Mouse (Mus musculus) testis, adult 2 months (tissue): ENCODE data around the gene Eif4a3. TPM values are rescaled to one million over a fixed set of nuclear protein-coding genes. Genes with fewer than 3 reads are reported as not detected.
A peak's percentile ranks its signal among the peaks of the same experiment; 100 is the strongest.
"Not testable (repeated sequence)": the region's sequence is repeated elsewhere in the genome, so short reads cannot be mapped to it uniquely, and the experiment has no call there.

Source experiments
- H3K27ac ChIP-seq: fragments of 200-500 bp; 2 replicates; pipeline ENCODE4 v1.5.1; 2012; ENCODE audit warnings: low read depth, low read length; ENCODE audit not compliant: control insufficient read depth, insufficient read depth
- H3K27me3 ChIP-seq: fragments of 200-500 bp; 2 replicates; pipeline ENCODE4 v1.6.1; 2012; ENCODE audit warnings: mild to moderate bottlenecking, low read length, moderate library complexity; ENCODE audit not compliant: control insufficient read depth, insufficient read depth
- H3K36me3 ChIP-seq: fragments of 200-500 bp; 2 replicates; pipeline ENCODE4 v1.6.1; 2012; ENCODE audit warnings: mild to moderate bottlenecking, low read length; ENCODE audit not compliant: control insufficient read depth, insufficient read depth
- H3K4me1 ChIP-seq: fragments of 200-500 bp; 2 replicates; pipeline ENCODE4 v1.6.1; 2012; ENCODE audit warnings: low read length; ENCODE audit not compliant: control insufficient read depth, insufficient read depth
- H3K4me3 ChIP-seq: fragments of 200-500 bp; 2 replicates; pipeline ENCODE4 v1.5.1; 2012; ENCODE audit warnings: low read depth, mild to moderate bottlenecking, low read length, moderate library complexity, mixed read lengths; ENCODE audit not compliant: control insufficient read depth
- CTCF ChIP-seq: fragments of 200-500 bp; IDR thresholded peaks from 2 replicates; pipeline ENCODE4 v1.5.1; 2012; ENCODE audit warnings: low read depth, mild to moderate bottlenecking, inconsistent platforms, low read length, moderate library complexity; ENCODE audit not compliant: control insufficient read depth, insufficient read depth, insufficient replicate concordance
- POLR2A ChIP-seq: fragments of 200-500 bp; IDR thresholded peaks from 2 replicates; pipeline ENCODE4 v1.6.1; 2012; ENCODE audit warnings: low read depth, mild to moderate bottlenecking, inconsistent platforms, low read length, moderate library complexity; ENCODE audit not compliant: control insufficient read depth
- polyA plus RNA-seq: library from polyadenylated mRNA; depleted of rRNA; stranded (reverse); fragments of >200 nt; gene quantifications from 2 replicates; pipeline ENCODE4 v1.2.3, GENCODE M21; 2012; rRNA removed

Eif4a3 gene
- polyA plus RNA-seq, 1 experiment, result 73.6 TPM

DNA sequence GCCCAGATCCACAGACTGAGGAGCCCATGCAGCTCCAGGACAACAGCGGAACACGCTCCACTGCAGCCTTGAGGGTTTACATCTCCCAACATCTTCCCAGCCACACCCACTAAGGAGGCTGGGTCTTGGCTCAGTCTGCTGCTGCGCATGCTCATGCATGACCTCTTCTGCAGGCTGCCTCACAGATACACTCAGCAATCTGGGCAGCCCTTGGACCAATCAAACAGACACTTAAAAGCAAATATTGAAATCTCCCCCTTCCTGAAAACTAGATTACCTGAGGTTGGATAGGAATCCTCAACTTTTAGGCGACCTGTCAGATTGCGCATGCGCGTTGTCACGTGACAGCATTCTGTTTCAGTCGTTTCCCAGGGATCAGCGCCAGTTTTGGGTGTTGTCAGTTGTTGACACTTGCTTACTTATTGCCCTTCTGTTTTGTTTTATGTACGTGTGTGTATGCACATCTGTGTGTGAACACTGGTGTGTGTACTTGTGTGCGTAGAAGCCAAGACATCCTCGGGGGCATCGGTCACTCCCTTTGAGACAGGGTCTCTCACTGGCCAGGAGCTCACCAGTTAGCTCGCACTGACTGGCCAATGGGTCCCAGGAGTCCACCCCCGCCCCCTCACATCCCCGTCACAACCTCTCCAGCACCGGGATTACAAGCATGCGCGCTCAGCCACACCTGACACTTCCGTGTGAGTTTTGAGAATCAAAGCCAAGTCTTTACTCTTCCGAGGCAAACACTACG, 41.1 kb downstream of the Eif4a3 start:
- Histone ChIP-seq H3K27ac (peak overlapping the region; percentile 88), H3K27me3 (no peaks in the 10 kb centered on the region), H3K36me3 (peaks cover 1% of the 10 kb centered on the region; the same call in 1 of the 2 replicates), H3K4me1 (peaks cover 16% of the 10 kb centered on the region), H3K4me3 (peak overlapping the region; percentile 92)
- TF ChIP-seq POLR2A (peak; percentile 61; the same call in 1 of the 2 replicates), CTCF (no peak)

DNA sequence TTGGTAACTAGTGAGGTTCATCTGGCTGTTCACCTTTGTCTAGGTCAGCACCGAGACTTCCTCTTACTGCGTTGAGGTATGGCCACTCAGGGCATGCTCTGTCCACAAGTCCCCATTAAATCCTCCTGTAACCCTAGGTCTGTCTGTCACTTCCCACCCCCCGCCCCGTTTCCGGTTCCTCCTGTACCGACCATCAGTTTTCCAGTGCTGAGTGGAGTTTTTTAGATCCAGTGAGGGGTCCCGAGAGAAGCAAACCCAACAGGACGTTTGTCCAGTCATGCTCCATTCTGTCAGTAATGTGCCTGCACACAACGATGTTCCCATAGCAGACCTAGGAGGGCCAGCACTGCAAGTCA, 41.7 kb downstream of the Eif4a3 start:
- Histone ChIP-seq H3K27me3 (no peaks in the 10 kb centered on the region), H3K4me3 (peak overlapping the region; percentile 92), H3K4me1 (peaks cover 18% of the 10 kb centered on the region), H3K27ac (peak overlapping the region; percentile 88), H3K36me3 (peaks cover 1% of the 10 kb centered on the region; the same call in 1 of the 2 replicates)
- TF ChIP-seq POLR2A (no peak), CTCF (no peak)

DNA sequence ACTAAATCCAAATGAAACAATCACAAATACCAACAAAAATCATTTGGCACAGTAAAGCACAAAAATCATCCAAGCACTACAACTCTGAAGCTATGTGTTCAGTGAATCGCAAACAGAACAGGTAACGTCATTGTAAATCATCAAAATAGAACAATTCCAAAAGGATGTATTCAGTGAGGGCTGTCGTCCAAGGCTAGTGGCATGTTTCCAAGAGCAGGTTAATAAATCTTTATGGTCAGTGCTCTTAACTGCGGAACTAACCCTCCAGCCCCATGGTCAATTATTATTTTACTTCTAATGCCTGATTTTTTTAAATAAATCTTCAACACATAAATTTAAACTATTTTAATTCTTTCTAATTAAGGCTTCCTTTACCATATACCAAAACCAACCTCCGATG, 43.3 kb downstream of the Eif4a3 start:
- not testable (repeated sequence) for H3K27ac ChIP-seq, H3K4me3 ChIP-seq, H3K27me3 ChIP-seq, H3K36me3 ChIP-seq
- peaks cover 28% of the 10 kb centered on the region for H3K4me1 ChIP-seq

DNA sequence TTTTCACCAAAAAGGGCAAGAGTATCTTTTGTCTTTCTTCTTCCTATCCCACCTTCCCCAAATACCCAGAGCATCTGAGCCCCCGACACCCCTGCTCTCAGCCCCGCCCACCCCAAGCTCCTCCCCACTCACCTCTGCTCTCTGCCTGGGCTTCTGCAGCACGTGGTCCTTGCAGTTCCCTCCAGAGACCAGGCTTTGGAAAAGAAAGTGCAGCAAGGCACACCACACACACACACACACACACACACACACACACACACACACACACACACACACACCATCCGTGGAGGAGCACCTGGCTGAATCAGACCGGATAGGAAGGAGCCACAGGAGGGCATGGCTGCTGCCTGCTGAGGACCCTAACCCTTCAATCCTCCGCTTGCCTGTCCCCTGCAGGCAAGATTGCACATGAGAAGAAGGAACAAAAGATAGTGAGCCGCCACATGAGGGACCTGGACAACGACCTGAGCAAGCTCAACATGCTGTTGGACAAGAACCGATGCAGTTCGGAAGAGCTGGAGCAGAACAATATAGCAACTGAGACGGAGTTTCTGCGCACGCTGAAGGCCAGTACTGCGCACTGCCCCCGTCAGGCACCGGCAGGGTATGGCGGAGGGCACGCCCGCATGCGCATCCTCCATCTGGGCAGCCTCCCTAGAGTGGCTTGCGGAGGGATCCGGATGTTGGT, 46.9 kb downstream of the Eif4a3 start:
- peak overlapping the region; percentile 47 for H3K4me3 ChIP-seq
- no peaks in the 10 kb centered on the region for H3K27me3 ChIP-seq
- TF ChIP-seq POLR2A (no peak), CTCF (peak; percentile 30; the same call in 1 of the 2 replicates)
- peaks cover 13% of the 10 kb centered on the region for H3K4me1 ChIP-seq
- H3K36me3 ChIP-seq, result peaks cover 1% of the 10 kb centered on the region; the same call in 1 of the 2 replicates
- H3K27ac ChIP-seq, result no peak overlapping the region

DNA sequence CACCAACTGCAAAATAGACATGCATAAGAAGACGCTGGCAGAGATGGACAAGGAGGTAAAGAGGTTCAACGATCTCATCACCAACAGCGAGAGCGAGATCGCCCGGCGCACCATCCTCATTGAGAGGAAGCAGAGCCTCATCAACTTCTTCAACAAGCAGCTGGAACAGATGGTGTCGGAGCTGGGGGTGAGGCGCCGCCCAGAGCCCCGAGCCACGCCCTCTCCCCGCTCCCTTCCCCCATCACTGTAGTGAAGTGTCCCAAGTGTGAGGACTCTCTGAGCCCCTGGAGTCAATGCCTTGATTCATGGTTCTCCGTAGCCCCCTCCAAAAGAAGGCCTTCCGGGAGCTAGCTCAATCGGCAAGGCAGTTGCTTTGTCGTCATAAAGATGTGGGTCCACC, 48.9 kb downstream of the Eif4a3 start:
- no peaks in the 10 kb centered on the region for H3K27me3 ChIP-seq
- TF ChIP-seq POLR2A (no peak), CTCF (no peak)
- H3K4me1 ChIP-seq, result peaks cover 12% of the 10 kb centered on the region
- H3K27ac ChIP-seq, result no peak overlapping the region
- no peak overlapping the region for H3K4me3 ChIP-seq
- H3K36me3 ChIP-seq, result peaks cover 1% of the 10 kb centered on the region; the same call in 1 of the 2 replicates

DNA sequence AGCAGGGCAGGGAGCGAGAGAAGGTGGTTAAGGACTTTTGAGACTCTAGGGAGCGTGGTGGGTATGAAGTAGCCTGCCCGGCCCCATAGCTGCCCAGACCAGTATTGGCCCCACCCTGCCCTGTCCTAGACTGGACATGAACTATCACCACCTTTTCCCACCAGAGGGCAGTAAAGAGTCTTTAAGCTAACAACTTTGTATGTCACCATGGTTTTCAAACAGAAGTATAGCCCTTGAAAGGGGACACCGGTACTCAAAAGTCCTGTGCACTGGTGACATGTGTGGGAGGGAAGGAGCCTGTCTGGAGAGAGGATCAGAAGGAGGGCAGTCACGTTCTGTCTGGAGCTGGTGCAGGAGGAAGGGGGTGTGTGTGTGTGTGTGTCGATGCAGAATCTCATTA, 50.9 kb downstream of the Eif4a3 start:
- Histone ChIP-seq H3K36me3 (no peaks in the 10 kb centered on the region; the same call in 1 of the 2 replicates), H3K4me1 (peaks cover 12% of the 10 kb centered on the region), H3K27me3 (no peaks in the 10 kb centered on the region), H3K27ac (no peak overlapping the region), H3K4me3 (no peak overlapping the region)
- TF ChIP-seq CTCF (0 out of 2 replicates have a peak, but pooled peaks have one; percentile 6), POLR2A (no peak)

DNA sequence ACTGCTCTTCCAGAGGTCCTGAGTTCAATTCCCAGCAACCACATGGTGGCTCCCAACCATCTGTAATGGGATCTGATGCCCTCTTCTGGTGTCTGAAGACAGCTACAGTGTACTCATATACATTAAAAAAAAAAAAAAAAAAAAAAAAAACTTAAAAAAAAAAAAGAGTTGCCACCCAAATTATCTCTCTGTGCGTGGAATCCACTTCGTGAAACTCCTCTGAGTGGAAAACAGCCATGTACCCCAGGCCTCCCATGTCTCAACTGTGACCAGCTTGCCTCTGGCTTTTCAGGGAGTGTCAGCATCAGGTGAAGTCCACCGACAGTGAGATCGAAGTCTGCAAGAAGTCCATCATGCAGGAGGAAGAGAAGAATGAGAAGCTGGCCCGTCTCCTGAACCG, 54.3 kb downstream of the Eif4a3 start:
- not testable (repeated sequence) for H3K36me3 ChIP-seq, H3K4me1 ChIP-seq, H3K4me3 ChIP-seq, H3K27me3 ChIP-seq, H3K27ac ChIP-seq

DNA sequence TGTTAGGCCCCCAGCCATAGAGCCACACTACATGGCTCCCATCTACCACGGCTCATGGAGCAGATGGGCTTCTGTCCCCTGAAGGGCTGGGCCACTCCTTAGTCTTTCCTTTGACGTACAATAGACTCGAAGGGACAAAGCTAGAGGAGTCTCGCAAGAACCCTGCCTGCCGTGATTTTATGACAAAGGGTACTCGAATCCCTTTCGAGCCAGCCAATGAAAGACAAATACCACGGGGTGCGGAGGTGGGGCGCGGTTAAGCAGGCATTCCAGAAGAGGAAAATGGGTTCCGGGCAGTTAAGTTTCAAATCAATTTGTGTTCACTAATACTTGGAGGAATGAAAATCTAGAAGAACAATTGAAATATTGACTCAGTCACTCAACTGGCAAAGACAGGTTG, 60.4 kb downstream of the Eif4a3 start:
- Histone ChIP-seq H3K36me3 (peaks cover 2% of the 10 kb centered on the region), H3K27me3 (no peaks in the 10 kb centered on the region), H3K4me3 (no peak overlapping the region), H3K4me1 (peaks cover 9% of the 10 kb centered on the region), H3K27ac (no peak overlapping the region)
- TF ChIP-seq POLR2A (no peak), CTCF (no peak)

Other genes with a start within 250 kb of the Eif4a3 start
- 3.3 and 3.8 TPM in 2 replicates for gene Cbx4, start 213.9 kb downstream of the Eif4a3 start, polyA plus RNA-seq
- 1.1 and 1.2 TPM in 2 replicates for gene Tbc1d16, start 71.6 kb downstream of the Eif4a3 start, polyA plus RNA-seq
- gene Ccdc40, start 71.5 kb downstream of the Eif4a3 start, polyA plus RNA-seq, result 73.2 and 78.5 TPM in 2 replicates
- 41.9 and 46.2 TPM in 2 replicates for gene Gaa, start 32.2 kb downstream of the Eif4a3 start, polyA plus RNA-seq
- 0.44 and 0.76 TPM in 2 replicates for gene Card14, start 7.7 kb upstream of the Eif4a3 start, polyA plus RNA-seq
- gene Sgsh, start 55.4 kb upstream of the Eif4a3 start, polyA plus RNA-seq, result 11.4 and 13.8 TPM in 2 replicates
- 4.2 and 5.5 TPM in 2 replicates for gene Slc26a11, start 55.5 kb upstream of the Eif4a3 start, polyA plus RNA-seq
- 3.9 and 4.5 TPM in 2 replicates for gene Rnf213, start 93.0 kb upstream of the Eif4a3 start, polyA plus RNA-seq
- gene Endov, start 191.3 kb upstream of the Eif4a3 start, polyA plus RNA-seq, result 11.4 and 12.8 TPM in 2 replicates
- 0.22 and 0.29 TPM in 2 replicates for gene Nptx1, start 247.7 kb upstream of the Eif4a3 start, polyA plus RNA-seq